Mouse (Mus musculus) layer of hippocampus, postnatal 36 days (tissue): ENCODE measurements around the gene Grin2a. TPM values are rescaled to one million over a fixed set of nuclear protein-coding genes. Genes with fewer than 3 reads are reported as not detected.

Source experiments
- DNase-seq, 2 experiments: peaks; one replicate each; pipeline ENCODE4 v3.0.0; 2022
- total RNA-seq, 2 experiments: library from RNA; stranded (reverse); gene quantifications; 2 replicates each; pipeline ENCODE4 v1.2.3; 2021

The Grin2a gene
- total RNA-seq, 2 experiments from 2014 or later, result 375 to 412 TPM

DNA sequence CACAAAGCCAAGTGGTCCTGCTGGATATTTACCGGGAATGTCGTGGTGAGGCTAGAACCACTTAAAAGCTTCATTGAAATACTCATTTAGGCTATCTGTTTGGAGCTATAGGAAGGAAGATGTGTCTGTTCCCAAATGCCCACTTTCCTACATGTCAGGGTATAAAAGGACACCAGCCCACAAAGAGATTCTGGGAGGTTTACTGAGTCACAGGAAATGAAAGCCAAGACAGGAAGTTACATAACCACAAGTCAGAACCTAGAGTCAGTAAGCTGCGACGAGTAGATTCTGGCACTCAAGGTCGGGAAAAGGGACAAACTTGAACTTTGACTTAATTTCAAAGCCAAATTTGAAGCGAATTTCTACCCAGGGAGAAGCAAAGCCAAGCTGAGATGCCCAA, 30.9 kb downstream of the Grin2a start:
- no peak for DNase-seq

GRCm38 (mm10) chr16:9962482-9962881, 32.9 kb downstream of the Grin2a start:
- DNase-seq, result no peak

DNA sequence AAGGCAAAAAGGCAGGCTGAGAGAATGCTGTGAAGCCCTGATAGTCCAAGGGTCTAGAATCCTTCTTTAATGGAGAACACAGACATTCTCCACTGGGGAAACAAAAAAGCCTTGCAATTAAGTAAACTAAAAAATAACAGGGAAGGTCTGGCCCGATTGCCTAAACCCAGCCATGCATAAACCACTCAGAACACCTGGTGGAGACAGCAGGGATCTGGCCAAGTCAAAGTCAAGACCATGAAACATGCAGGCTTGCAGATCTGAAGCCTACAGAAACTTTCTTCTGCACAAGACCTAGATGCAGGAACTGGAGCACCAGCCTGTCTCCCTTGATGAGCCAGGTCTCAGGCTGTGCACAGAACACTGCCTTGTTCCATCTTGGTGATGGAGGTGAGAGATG, 36.0 kb downstream of the Grin2a start:
- DNase-seq, result no peak

- DNase-seq, result no peak
Observed at GRCm38 (mm10) chr16:9954266-9954665, 41.1 kb downstream of the Grin2a start.

GRCm38 (mm10) chr16:9953396-9953831, 41.9 kb downstream of the Grin2a start:
- no peak for DNase-seq

DNA sequence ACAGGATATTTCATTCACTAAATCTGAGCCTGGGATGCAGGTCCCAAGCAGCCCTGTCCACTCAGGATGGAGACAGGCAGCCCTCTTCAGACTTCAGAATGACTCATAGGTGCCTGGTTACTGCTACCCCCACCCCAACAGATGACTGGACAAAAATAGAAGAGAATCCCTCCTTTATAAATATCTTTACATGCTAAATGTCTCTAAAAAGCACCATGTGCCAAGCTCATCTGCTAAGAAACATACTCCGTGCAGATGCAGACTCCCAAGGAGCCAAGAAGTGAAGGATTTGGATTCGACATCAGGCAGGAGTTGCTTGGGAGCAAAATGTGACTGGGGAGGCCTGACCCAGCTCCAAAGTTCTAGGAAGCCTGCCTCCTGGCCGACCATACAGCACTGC, 46.1 kb downstream of the Grin2a start:
- no peak for DNase-seq

GRCm38 (mm10) chr16:9947430-9947829, 47.9 kb downstream of the Grin2a start:
- DNase-seq, result no peak

- no peak for DNase-seq
Observed at GRCm38 (mm10) chr16:9944836-9945235, 50.5 kb downstream of the Grin2a start.

- DNase-seq, result no peak
Observed at GRCm38 (mm10) chr16:9941306-9941930, 53.9 kb downstream of the Grin2a start.

GRCm38 (mm10) chr16:9940716-9941115, 54.6 kb downstream of the Grin2a start:
- DNase-seq, result no peak

- DNase-seq, result no peak
Observed at GRCm38 (mm10) chr16:9910672-9911071, 84.7 kb downstream of the Grin2a start.

- DNase-seq, result no peak
Observed at GRCm38 (mm10) chr16:9909225-9909624, 86.1 kb downstream of the Grin2a start.

DNA sequence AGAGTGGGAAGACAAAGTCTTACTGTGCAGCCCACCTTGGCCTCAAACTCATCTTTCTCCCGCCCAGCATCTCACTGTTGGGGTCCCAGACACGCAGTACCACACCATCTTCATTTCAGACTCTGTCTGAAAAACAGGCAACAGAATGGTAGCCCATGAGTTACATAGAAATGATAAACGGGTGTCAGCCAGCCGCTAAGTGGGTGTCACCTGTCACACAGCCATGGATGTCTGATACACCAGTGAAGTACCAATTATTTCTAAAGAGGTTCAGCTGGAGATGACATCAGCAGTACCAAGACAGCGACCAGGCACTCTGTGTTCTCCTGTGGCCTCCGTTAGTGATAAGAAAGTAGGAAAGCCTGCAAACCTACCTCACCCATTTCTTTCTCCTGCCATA, 90.9 kb downstream of the Grin2a start:
- DNase-seq, result no peak

- no peak for DNase-seq
Observed at GRCm38 (mm10) chr16:9902680-9903463, 92.5 kb downstream of the Grin2a start.

GRCm38 (mm10) chr16:9901433-9901832, 93.9 kb downstream of the Grin2a start:
- DNase-seq, result no peak

DNA sequence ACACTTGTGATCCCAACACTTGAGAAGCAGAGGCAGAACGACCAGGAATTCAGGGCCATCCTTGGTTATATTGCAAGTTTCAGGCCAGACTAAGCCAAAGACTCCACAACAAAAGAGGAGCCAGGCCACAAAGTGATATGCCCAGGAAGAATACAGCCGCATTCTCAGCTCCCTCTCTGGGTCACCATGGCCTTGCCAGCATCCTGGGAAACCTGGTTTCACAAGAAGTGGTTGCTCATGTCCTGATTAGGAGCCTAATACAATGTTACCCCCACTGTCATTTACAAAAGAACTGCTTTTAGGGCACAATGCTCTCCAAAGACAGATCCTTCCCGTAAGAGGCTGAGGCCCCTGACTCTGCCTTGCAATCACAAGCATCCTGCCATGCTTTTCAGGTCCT, 94.4 kb downstream of the Grin2a start:
- no peak for DNase-seq

- DNase-seq, result no peak
Observed at GRCm38 (mm10) chr16:9900196-9900595, 95.2 kb downstream of the Grin2a start.

- DNase-seq, result no peak
Observed at GRCm38 (mm10) chr16:9899176-9899575, 96.2 kb downstream of the Grin2a start.

GRCm38 (mm10) chr16:9895581-9895980, 99.8 kb downstream of the Grin2a start:
- no peak for DNase-seq

GRCm38 (mm10) chr16:9886155-9886554, 109.2 kb downstream of the Grin2a start:
- DNase-seq, result no peak

DNA sequence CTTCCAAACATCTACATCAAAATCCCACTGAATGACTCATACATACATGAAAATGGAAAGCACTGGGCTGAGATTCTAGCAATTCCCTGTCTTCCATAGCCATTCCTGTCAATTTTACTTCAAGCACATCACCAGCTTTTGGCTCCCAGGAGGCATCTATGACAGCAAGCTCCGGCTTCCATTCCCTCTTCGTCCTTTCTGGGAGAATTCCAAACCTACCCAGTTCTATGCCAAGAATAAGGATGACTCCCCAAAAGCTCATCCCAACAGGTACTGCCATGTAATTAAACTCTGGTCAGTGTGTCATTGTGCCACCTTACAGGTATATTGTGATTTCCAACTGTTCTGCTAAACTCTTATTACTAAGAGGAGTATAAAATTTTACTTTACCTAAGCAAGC, 111.2 kb downstream of the Grin2a start:
- no peak for DNase-seq

DNA sequence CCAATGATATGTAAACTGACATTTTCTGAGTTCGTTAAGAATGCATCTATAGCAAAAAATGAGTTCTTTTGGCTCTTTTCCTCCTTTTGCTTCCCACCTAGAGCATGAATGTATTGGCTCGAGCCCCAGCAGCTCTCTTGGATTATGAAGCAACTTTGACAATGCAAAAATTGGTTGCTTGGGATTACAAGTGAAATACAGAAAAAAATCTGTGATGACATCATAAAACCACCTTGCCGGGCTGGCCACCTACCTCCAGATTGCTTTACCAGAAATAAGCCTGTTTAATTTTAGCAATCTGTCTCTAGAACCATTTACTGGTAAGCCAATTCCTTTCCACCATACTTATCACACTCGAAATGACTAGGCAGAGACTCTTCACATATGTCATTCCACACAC, 112.9 kb downstream of the Grin2a start:
- DNase-seq, result no peak

GRCm38 (mm10) chr16:9873001-9873400, 122.4 kb downstream of the Grin2a start:
- DNase-seq, result no peak

GRCm38 (mm10) chr16:9865710-9866109, 129.7 kb downstream of the Grin2a start:
- DNase-seq, result no peak
